Mouse (Mus musculus) gastrocnemius, adult 8-10 months (tissue): ENCODE measurements around the gene Gse1. TPM values are rescaled to one million over a fixed set of nuclear protein-coding genes. Genes with fewer than 3 reads are reported as not detected.

Source experiments
- DNase-seq, 2 experiments: peaks; one replicate each; pipeline ENCODE4 v3.0.0; 2022; ENCODE audit warnings: low spot score in 2 of 2
- total RNA-seq, 4 experiments: library from RNA; stranded (reverse); gene quantifications; 2 replicates each; pipeline ENCODE4 v1.2.4; 2022

Gse1 gene
- total RNA-seq, 4 experiments from 2014 or later = 32.6 to 36.2 (median 34.6) TPM

DNA sequence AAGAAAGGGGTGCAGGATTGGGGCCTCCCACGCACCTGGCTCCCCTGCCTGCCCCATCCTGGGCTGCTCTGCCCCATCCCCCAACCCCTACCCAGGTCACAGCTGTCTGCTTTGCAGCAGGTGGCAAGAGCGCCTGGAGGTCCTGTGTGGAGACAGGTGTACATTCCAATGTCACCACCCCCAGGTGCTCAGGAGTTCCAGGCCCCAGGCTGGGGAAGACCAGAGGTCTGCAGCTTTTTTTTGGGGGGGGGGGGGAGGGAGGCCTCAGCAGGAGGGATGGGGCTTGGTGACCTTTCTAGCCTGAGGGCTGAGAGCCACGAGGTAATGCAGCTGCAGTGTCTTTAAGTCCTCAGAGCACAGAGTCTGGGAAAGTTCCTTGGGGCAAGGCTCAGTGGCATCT lies 300.1 kb downstream of the Gse1 start:
- no peak for DNase-seq

DNA sequence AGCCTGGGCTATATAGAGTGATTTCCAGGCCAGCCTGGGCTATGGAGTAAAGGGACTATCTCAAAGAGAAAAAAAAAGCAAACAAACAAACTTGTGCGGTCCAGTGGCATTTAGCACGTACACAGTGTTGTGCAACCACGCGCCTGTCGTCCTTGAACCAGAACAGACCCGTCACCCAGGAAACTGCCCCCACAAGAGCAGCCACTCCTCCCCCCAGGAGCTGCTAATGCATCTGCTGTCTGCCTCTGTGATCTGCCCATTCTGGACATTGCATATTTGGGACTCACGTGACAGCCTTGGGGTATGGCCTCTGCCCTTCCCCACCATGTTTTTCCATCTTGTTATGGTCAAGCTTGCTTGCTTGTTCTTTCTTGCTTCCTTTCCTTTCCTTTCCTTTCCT lies 301.0 kb downstream of the Gse1 start:
- no peak for DNase-seq

- DNase-seq = no peak
Measured at GRCm38 (mm10) chr8:120530954-120531656, 302.8 kb downstream of the Gse1 start.

DNA sequence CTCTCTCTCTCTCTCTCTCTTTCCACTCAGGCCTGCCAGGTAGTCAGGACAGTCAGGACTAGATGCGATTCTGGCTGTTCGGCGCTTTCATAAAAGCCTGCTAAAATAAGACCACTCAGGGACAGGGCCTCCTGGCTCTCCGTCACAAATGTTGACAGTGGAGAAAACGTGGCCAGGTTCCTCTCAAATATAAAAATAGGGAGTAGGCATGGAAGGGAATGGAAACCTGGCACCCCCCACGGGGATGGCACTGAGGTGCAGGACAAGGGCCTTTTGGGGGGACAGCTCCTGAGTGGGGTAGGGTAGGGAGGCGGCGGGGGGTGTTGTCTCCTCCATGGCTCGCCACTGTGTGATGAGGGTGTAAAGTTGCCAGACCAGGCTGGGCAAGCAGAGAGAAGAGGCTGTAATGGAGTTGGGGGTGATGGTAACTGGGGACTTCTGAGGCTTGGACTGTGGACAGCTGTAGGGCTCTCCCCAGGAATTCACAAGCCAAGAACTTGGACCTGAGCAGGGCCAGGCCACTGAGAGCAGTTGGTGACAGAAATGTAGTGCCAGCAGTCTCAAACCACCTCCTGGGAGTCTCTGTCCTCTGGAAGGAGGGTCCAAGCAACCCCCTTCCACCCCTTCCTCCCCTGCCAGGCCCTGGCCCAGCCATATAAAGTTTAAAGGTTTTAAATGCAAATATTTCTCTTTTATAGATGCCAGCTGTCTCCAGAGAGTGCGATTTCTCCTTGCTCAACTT lies 303.7 kb downstream of the Gse1 start:
- no peak for DNase-seq

DNA sequence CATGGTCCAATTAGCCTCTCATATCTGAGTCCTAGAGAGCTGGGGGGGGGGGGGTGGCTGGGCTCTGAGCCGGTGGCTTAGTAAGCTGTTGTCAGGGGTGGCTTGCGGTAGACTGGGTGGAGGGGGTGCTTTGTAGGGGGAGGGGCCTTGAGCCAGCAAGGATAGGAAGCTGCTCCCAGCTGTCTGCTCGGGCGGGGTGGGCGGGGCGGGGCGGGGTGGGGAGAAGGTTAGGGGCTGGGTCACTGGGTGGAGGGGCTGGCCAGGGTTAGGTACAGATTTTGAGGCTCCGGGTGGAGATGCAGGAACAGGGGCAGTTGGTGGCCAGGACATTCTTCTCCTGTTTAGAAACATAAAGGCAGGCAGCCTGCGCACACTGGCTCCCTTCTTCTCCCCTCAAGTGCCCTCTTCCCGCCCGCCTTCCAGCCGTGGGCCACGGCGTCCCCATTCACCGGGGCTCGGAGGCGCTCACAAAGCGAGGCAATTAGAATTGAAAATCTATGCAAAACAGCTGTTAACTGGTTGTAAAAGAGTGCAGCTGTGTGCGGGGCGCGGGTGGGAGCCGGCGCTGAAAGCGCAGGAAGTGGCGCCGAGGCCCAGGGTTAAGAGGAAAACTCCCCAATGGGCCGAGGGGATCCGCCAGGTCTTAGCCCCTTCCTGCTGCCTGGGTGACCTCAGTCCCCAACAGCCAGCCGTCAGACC lies 304.4 kb downstream of the Gse1 start:
- no peak for DNase-seq

GRCm38 (mm10) chr8:120533380-120533779 lies 305.1 kb downstream of the Gse1 start:
- DNase-seq = no peak

- no peak for DNase-seq
Measured at GRCm38 (mm10) chr8:120534080-120534479, 305.8 kb downstream of the Gse1 start.

DNA sequence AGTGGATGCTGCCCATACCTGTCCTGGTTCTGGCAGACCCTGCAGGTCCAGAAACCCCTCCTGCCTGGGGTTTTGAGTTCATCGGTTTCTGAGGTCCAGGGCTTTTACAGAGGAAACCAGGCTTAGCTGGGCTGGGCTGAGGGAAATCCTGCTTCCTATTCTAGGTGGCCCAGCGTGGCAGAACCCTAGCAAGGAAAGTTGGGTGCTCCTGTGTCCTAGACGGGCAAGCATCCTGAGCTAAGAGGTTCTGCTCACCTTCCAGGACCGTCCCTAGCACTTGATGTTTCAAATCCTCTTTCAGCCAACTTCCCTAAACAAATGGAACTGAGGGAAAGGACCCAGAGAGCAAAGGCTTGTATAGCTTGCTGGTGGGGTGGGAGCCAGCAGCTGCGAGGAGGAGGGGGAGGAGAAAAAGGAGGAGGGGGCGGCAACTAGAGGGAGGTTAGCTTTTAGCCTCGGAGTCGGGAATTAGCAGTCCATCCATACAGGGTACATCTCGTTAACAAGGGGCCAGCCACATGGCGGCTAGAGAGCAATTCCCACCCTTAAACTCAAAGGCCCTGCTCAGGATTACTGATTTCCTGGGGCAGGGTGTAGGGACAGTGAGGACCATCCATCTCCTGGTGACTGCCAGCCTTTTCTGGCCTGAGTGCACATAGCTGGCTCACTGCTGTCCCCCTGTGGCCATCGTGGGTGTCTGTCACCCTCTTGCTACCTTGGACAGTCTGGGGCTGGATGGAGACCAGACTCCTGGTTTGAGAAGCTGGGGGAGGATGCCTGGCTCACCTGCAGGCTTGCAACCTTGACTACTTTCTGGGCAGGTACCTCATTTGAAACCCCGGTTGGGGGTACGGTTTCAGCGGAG lies 306.5 kb downstream of the Gse1 start:
- peak; percentile 67 to 77 for DNase-seq

- peak; percentile 54 to 69 for DNase-seq
Measured at GRCm38 (mm10) chr8:120535452-120536305, 307.4 kb downstream of the Gse1 start.

GRCm38 (mm10) chr8:120536306-120537206 lies 308.3 kb downstream of the Gse1 start:
- DNase-seq = no peak

GRCm38 (mm10) chr8:120537207-120537817 lies 309.1 kb downstream of the Gse1 start:
- peak; percentile 81 to 89 for DNase-seq

GRCm38 (mm10) chr8:120537818-120538396 lies 309.7 kb downstream of the Gse1 start:
- DNase-seq = peak; percentile 45 to 68

DNA sequence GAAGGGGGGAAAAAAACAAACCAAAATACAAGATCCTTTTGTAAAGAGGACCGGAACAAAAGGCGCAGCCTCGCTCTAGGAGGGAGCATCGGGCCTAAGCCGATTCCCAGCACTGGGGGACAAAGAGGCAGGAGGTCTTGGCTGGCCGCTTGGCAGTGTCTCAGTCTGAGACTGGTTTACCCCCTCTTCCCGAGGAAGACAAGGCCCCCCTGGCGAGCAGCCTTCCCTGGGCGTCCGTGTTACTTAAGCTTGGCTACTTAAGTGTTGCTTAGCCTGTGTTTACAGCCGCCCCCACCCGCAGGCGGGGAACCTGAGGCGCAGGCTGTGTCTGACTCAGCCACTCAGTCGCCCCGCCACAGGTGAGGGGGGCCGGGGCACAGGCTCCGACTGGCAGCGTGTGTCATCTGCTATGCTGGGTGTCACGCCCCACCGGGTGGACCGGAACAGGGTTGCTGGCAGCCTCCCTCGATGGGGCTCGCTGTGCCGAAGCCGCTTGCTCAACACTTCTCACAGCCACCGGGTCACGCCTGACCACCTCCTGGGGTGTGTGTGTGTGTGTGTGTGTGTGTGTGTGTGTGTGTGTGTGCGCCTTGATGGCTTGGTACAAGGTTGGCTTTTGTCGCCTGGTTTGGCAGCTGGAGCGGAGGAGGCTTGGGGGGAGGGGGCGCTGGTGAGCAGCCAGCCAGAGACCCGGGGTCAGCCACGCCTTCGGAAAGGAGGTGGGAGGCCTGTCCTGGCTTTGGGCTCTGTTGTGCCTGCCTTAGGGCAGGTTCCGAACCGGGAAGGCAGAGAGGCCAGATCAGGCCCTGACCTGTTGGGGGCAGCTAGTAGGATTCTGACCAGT lies 310.4 kb downstream of the Gse1 start:
- peak; percentile 86 to 90 for DNase-seq

GRCm38 (mm10) chr8:120539381-120539774 lies 311.1 kb downstream of the Gse1 start:
- DNase-seq = peak in 1 of 2 experiments; percentile 47

DNA sequence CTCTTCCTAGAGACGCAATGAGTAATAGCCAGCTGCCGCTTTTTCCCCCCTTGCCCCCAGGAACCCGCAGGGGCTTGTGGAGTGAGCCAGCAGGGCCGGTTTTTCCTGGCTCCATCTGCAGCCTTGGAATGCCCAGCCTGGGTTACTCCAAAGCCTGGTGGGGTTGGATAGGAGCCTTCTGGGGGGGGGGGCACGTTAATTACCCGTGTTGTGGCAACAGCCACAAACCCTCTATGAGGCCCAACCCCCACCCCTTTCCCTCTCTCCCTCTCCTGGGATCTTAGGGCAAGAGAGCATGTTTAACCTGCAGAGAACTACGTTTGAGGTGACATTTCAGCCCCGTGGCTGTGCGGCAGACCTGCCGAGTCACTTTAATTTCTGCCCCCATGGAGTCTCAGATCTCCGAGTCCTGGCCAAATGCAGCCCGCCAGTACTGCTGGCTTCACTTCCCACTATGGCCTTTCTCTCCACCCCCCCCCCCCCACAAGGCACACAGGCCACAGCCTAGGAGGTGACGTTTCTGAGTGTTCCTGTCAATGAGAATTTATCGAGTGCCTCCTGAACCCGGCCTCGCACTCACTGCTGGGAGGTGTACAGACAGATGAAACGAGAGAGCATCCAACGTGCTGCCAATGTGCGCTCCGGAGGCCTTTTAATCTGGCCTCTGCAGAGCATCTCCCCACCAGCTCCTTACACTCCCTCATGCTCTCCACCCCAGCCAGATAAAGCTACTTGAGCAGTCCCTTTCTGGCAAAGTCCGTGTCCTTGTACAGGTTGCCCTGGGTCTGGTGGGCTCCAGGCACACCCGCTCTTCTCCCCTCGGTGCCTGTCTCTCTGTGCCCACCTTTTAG lies 311.7 kb downstream of the Gse1 start:
- DNase-seq = peak; percentile 58 to 71

DNA sequence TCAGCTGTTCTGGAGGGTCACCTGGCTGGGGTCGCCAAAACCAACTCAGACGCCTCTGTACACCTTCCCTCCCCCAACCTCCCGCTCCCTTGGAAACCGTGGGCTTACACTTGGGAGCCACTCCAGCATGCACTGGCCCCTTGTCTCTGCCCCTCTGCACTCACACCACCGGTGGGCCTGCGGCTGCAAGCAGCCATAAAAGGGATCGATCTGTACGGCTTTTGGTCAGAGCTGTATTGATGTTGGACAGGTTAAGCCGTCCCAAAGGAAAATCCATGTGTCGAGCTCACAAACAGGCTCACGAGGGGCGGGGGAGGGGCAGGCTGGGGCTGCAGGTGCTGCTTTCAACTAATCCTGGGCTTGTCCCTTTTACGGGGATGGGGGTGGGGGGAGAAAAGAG lies 314.7 kb downstream of the Gse1 start:
- no peak for DNase-seq
